Mouse (Mus musculus) kidney, adult 2 months (tissue): ENCODE measurements around the gene Dnajc16. TPM values are rescaled to one million over a fixed set of nuclear protein-coding genes. Genes with fewer than 3 reads are reported as not detected.
A peak's percentile ranks its signal among the peaks of the same experiment; 100 is the strongest.
"Not testable (repeated sequence)": the region's sequence is repeated elsewhere in the genome, so short reads cannot be mapped to it uniquely, and the experiment has no call there.

Experiments
- DNase-seq: peaks from one replicate; pipeline ENCODE4 v3.0.0; 2021
- H3K27ac ChIP-seq: fragments of 200-500 bp; 2 replicates; pipeline ENCODE4 v1.5.1; 2012; ENCODE audit warnings: low read depth, low read length, control low read depth, inconsistent platforms; ENCODE audit not compliant: insufficient read depth
- H3K27me3 ChIP-seq: fragments of 200-500 bp; replicated peaks from 2 replicates; pipeline ENCODE4 v1.6.1; 2012; ENCODE audit warnings: mild to moderate bottlenecking, moderate library complexity, low read length, inconsistent platforms; ENCODE audit not compliant: control insufficient read depth, insufficient read depth
- H3K36me3 ChIP-seq: fragments of 200-500 bp; 2 replicates; pipeline ENCODE4 v1.6.1; 2012; ENCODE audit warnings: mild to moderate bottlenecking, moderate library complexity, low read length, inconsistent platforms; ENCODE audit not compliant: control insufficient read depth, insufficient read depth
- H3K4me1 ChIP-seq: fragments of 200-500 bp; 2 replicates; pipeline ENCODE4 v1.6.1; 2011; ENCODE audit warnings: low read length; ENCODE audit not compliant: control insufficient read depth, insufficient read depth
- H3K4me3 ChIP-seq: fragments of 200-500 bp; 2 replicates; pipeline ENCODE4 v1.5.1; 2011; ENCODE audit warnings: mild to moderate bottlenecking, low read depth, low read length, control low read depth; ENCODE audit not compliant: insufficient read depth
- CTCF ChIP-seq: fragments of 200-500 bp; conservative IDR thresholded peaks from 2 replicates; pipeline ENCODE4 v1.5.1; 2011; ENCODE audit warnings: low read depth, mild to moderate bottlenecking, control low read depth, low read length, moderate library complexity, mixed read lengths; ENCODE audit not compliant: insufficient read depth, insufficient read length
- POLR2A ChIP-seq: fragments of 200-500 bp; IDR thresholded peaks from one replicate; pipeline ENCODE4 v1.6.1; 2011; ENCODE audit warnings: low read depth, low read length, control low read depth
- whole genome bisulfite sequencing: fragments of 180-500 bp; shearing (Covaris S2); methylation state at CpG from one replicate; pipeline ENCODE4 v1.1.7; 2018; 5-methylcytosine and 5-hydroxymethylcytosine counted together
- polyA plus RNA-seq: library from polyadenylated mRNA; depleted of rRNA; stranded (reverse); fragments of >200 nt; gene quantifications from 2 replicates; pipeline ENCODE4 v1.2.3, GENCODE M21; 2012

Dnajc16 gene
- polyA plus RNA-seq, 1 experiment: 12.6 TPM

GRCm38 (mm10) chr4:141779828-141780227, 10.9 kb downstream of the Dnajc16 start:
- Histone ChIP-seq H3K4me1 (no peaks in the 10 kb centered on the region), H3K36me3 (peaks cover 3% of the 10 kb centered on the region), H3K4me3 (no peak overlapping the region), H3K27ac (no peak overlapping the region), H3K27me3 (no peaks in the 10 kb centered on the region)
- TF ChIP-seq CTCF (no peak), POLR2A (no peak)
- 89% methylated on average over 8 of the region's 8 CpGs for WGBS
- no peak for DNase-seq

GRCm38 (mm10) chr4:141773019-141773418, 17.7 kb downstream of the Dnajc16 start:
- WGBS: 86% methylated on average over 4 of the region's 4 CpGs
- H3K27ac ChIP-seq, H3K36me3 ChIP-seq, DNase-seq, H3K4me1 ChIP-seq, H3K27me3 ChIP-seq, H3K4me3 ChIP-seq: not testable (repeated sequence)

GRCm38 (mm10) chr4:141771823-141772222, 18.9 kb downstream of the Dnajc16 start:
- Histone ChIP-seq H3K36me3 (peaks cover 3% of the 10 kb centered on the region; the same call in 1 of the 2 replicates), H3K4me3 (no peak overlapping the region), H3K27me3 (no peaks in the 10 kb centered on the region), H3K27ac (no peak overlapping the region), H3K4me1 (no peaks in the 10 kb centered on the region)
- TF ChIP-seq POLR2A: no peak
- TF ChIP-seq CTCF: no peak
- 93% methylated on average over 8 of the region's 8 CpGs for WGBS
- DNase-seq: no peak

- no peaks in the 10 kb centered on the region; the same call in 1 of the 2 replicates for H3K36me3 ChIP-seq
- H3K27ac ChIP-seq: no peak overlapping the region
- no peaks in the 10 kb centered on the region for H3K4me1 ChIP-seq
- no peak for DNase-seq
- TF ChIP-seq POLR2A (no peak), CTCF (no peak)
- 88% methylated on average over 8 of the region's 8 CpGs for WGBS
- no peak overlapping the region for H3K4me3 ChIP-seq
- H3K27me3 ChIP-seq: no peaks in the 10 kb centered on the region
These were observed 21.1 kb downstream of the Dnajc16 start for GRCm38 (mm10) chr4:141769501-141770160.

GRCm38 (mm10) chr4:141767353-141768036, 23.2 kb downstream of the Dnajc16 start:
- H3K27me3 ChIP-seq: no peaks in the 10 kb centered on the region
- TF ChIP-seq POLR2A: no peak
- no peak for TF ChIP-seq CTCF
- 71% methylated on average over 19 of the region's 19 CpGs for WGBS
- H3K4me3 ChIP-seq: no peak overlapping the region
- no peaks in the 10 kb centered on the region for H3K4me1 ChIP-seq
- H3K36me3 ChIP-seq: no peaks in the 10 kb centered on the region; the same call in none of the 2 replicates
- peak overlapping the region; percentile 41 for H3K27ac ChIP-seq
- DNase-seq: peak; percentile 24

- H3K27me3 ChIP-seq: no peaks in the 10 kb centered on the region
- 42% methylated on average over 19 of the region's 19 CpGs for WGBS
- H3K4me3 ChIP-seq: no peak overlapping the region
- no peaks in the 10 kb centered on the region; the same call in none of the 2 replicates for H3K36me3 ChIP-seq
- DNase-seq: peak; percentile 54
- no peaks in the 10 kb centered on the region for H3K4me1 ChIP-seq
- H3K27ac ChIP-seq: peak overlapping the region; percentile 41
- no peak for TF ChIP-seq CTCF
- TF ChIP-seq POLR2A: no peak
These were observed 23.9 kb downstream of the Dnajc16 start for GRCm38 (mm10) chr4:141766668-141767352.

GRCm38 (mm10) chr4:141766316-141766667, 24.4 kb downstream of the Dnajc16 start:
- peak; percentile 27 for DNase-seq
- TF ChIP-seq POLR2A (no peak), CTCF (no peak)

More at GRCm38 (mm10) chr4:141766316-141766667, 24.4 kb downstream of the Dnajc16 start:
- WGBS: 68% methylated on average over 8 of the region's 8 CpGs
- H3K27me3 ChIP-seq: no peaks in the 10 kb centered on the region
- peak overlapping the region; percentile 41 for H3K27ac ChIP-seq
- H3K4me3 ChIP-seq: no peak overlapping the region
- H3K36me3 ChIP-seq: no peaks in the 10 kb centered on the region; the same call in none of the 2 replicates
- H3K4me1 ChIP-seq: no peaks in the 10 kb centered on the region
